In genomic region chr1:136895877-136896276, GRCm38 (mm10) we compare ENCODE assay signal across 13 mouse cellular contexts.
"Had no signal": no experiment of that assay in that cellular context is flagged by ENCODE, and none has a peak within 500 bp of the region (broad histone marks: within the 10 kb centered on the region; RNA-seq: fewer than 3 reads in every experiment).

No protein-coding gene starts in this region.

- DNase-seq: layer of hippocampus, adult 9-11 months; lung, postnatal 14 days; thymus, adult 2 months; thymus, postnatal 25 days had no signal

- H3K4me2 ChIP-seq: limb, embryonic 12.5 days; lung, embryonic 15.5 days; midbrain, embryonic 11.5 days; midbrain, embryonic 15.5 days; neural tube, embryonic 12.5 days had no signal

- H3K9me3 ChIP-seq: limb, embryonic 12.5 days; lung, embryonic 15.5 days; megakaryocyte, embryonic 14.5 days; midbrain, embryonic 15.5 days; neural tube, embryonic 12.5 days had no signal

- ATAC-seq: midbrain, embryonic 15.5 days had no signal

- H3K36me3 ChIP-seq: limb, embryonic 12.5 days; lung, embryonic 15.5 days; midbrain, embryonic 15.5 days; neural tube, embryonic 12.5 days had no signal

- H3K27me3 ChIP-seq: lung, embryonic 15.5 days; megakaryocyte, embryonic 14.5 days; midbrain, embryonic 15.5 days; neural tube, embryonic 12.5 days had no signal

- H3K4me1 ChIP-seq: megakaryocyte, embryonic 14.5 days; midbrain, embryonic 15.5 days had no signal

- H3K27ac ChIP-seq: kidney, postnatal 0 days; limb, embryonic 12.5 days; liver, embryonic 14.5 days; lung, embryonic 15.5 days; macrophage; midbrain, embryonic 15.5 days; neural tube, embryonic 12.5 days had no signal

- H3K4me3 ChIP-seq: limb, embryonic 12.5 days; lung, embryonic 15.5 days; megakaryocyte, embryonic 14.5 days; midbrain, embryonic 15.5 days; neural tube, embryonic 12.5 days had no signal

- H3K9ac ChIP-seq: limb, embryonic 12.5 days; liver, embryonic 14.5 days; lung, embryonic 15.5 days; midbrain, embryonic 15.5 days; neural tube, embryonic 12.5 days had no signal
